Mouse (Mus musculus): ENCODE measurements at regions not wholly inside any gene's neighbourhood (a gene's known extent, or its start where the extent isn't known, plus 50 kb on each side); places are given as distances from the start of the nearest gene placed in this dataset.

GRCm38 (mm10) chrX:7474831-7475230, 98.6 kb upstream of the Foxp3 start:
- in situ Hi-C loops (cut with MboI), result no loop called here

- in situ Hi-C loops (cut with MboI), result no loop called here
Measured at GRCm38 (mm10) chrX:7473814-7474213, 98.2 kb upstream of the Usp27x start.

- in situ Hi-C loops (cut with MboI), result no loop called here
Measured at GRCm38 (mm10) chrX:7469801-7470200, 94.2 kb upstream of the Usp27x start.

- in situ Hi-C loops (cut with MboI), result no loop called here
Measured at GRCm38 (mm10) chrX:7467985-7468384, 92.4 kb upstream of the Usp27x start.

- in situ Hi-C loops (cut with MboI), result no loop called here
Measured at GRCm38 (mm10) chrX:7456851-7457250, 81.2 kb upstream of the Usp27x start.

GRCm38 (mm10) chrX:7445035-7445434, 69.4 kb upstream of the Usp27x start:
- in situ Hi-C loops (cut with MboI), result loop anchor here (25.0 kb wide), 1 partner anchor 242 kb away; the partner anchor contains the start of genes Gpkow and Magix

- in situ Hi-C loops (cut with MboI), result loop anchor here (25.0 kb wide), 1 partner anchor 243 kb away; the partner anchor contains the start of genes Gpkow and Magix
Measured at GRCm38 (mm10) chrX:7444583-7444982, 69.0 kb upstream of the Usp27x start.

GRCm38 (mm10) chrX:7443996-7444421, 68.4 kb upstream of the Usp27x start:
- in situ Hi-C loops (cut with MboI), result loop anchor here (25.0 kb wide), 1 partner anchor 243 kb away; the partner anchor contains the start of genes Gpkow and Magix

GRCm38 (mm10) chrX:7435375-7436042, 59.9 kb upstream of the Usp27x start:
- in situ Hi-C loops (cut with MboI), result loop anchor here (25.0 kb wide), 1 partner anchor 252 kb away; the partner anchor contains the start of genes Gpkow and Magix

GRCm38 (mm10) chrX:7434268-7434667, 58.6 kb upstream of the Usp27x start:
- in situ Hi-C loops (cut with MboI), result loop anchor here (25.0 kb wide), 1 partner anchor 253 kb away; the partner anchor contains the start of genes Gpkow and Magix

- in situ Hi-C loops (cut with MboI), result loop anchor here (25.0 kb wide), 1 partner anchor 257 kb away; the partner anchor contains the start of genes Gpkow and Magix
Measured at GRCm38 (mm10) chrX:7430456-7430855, 54.8 kb upstream of the Usp27x start.

GRCm38 (mm10) chrX:7429524-7429865, 53.9 kb upstream of the Usp27x start:
- in situ Hi-C loops (cut with MboI), result loop anchor here (25.0 kb wide), 1 partner anchor 258 kb away; the partner anchor contains the start of genes Gpkow and Magix

GRCm38 (mm10) chrX:7428621-7429523, 53.2 kb upstream of the Usp27x start:
- in situ Hi-C loops (cut with MboI), result loop anchor here (25.0 kb wide), 1 partner anchor 258 kb away; the partner anchor contains the start of genes Gpkow and Magix

All from mature B cell (primary cell).